Mouse (Mus musculus): ENCODE measurements around the gene Tulp3. TPM values are rescaled to one million over a fixed set of nuclear protein-coding genes. Genes with fewer than 3 reads are reported as not detected.

Tulp3 gene
- polyA plus RNA-seq, 2 experiments from 2014 or later: 2.0 to 2.4 TPM

DNA sequence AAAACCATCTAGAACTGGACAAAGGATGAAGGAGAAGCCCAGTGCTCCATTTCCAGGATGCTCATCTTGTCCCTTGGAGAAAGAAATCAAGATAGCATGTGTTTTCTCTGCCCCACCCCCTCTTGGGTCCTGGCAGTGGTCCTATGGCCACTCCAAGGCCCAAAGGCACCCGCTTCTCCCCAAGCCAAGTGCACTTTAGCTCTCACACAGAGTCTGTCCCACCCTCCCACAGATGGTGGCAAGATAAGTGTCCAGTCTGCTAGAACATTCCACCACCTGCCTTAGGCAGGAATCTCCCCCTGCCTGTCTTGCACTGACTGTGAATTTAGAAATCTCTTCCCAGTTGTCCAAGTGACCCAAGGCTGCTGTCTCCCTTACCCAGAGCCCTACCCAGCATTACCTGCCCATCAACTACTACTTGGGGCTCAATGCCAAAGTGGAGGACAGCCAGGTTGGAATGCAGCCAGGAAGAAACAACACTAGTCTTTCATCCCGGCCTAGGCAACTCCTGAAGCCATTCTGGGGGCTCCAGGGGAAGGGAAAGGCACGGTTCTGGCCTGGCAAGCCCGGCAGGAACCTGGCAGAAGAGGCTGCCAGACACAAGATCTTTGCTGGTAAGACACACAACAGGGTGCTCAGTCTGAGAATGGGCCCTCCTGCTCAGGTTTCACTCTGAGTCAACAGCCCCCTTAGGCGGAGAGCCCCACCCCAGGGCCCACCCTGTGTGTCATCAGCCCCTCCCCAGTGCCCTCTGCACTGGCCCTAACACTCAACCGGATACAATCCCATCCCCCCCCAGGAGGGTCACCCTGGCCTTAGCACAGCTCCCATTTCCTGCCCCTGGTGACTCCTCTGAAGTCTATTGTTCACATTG is 59.5 kb downstream of the Tulp3 start:
- no peak for ATAC-seq

GRCm38 (mm10) chr6:128291284-128291683 is 64.4 kb downstream of the Tulp3 start:
- no peak for ATAC-seq

DNA sequence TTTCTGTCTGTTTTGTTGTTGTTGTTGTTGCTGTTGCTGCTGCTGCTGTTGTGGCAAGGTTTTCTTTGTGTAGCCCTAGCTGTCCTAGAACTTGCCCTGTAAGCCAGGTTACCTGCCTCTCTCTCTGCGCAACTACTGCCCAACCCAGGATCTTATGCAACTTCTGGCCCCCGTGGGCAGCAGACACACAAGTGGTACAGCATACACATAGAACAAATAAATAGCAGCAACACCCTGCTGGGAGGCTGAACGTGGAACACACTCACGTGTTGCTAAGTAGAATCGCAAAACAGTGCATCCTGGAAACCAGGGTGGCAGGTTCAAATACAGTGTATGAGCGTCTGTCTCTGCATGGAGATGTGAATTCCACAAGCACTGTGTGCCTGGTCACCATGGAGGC is 67.0 kb downstream of the Tulp3 start:
- no peak for ATAC-seq

GRCm38 (mm10) chr6:128285792-128286430 is 69.7 kb downstream of the Tulp3 start:
- ATAC-seq: no peak

GRCm38 (mm10) chr6:128282126-128282525 is 73.5 kb downstream of the Tulp3 start:
- no peak for ATAC-seq

DNA sequence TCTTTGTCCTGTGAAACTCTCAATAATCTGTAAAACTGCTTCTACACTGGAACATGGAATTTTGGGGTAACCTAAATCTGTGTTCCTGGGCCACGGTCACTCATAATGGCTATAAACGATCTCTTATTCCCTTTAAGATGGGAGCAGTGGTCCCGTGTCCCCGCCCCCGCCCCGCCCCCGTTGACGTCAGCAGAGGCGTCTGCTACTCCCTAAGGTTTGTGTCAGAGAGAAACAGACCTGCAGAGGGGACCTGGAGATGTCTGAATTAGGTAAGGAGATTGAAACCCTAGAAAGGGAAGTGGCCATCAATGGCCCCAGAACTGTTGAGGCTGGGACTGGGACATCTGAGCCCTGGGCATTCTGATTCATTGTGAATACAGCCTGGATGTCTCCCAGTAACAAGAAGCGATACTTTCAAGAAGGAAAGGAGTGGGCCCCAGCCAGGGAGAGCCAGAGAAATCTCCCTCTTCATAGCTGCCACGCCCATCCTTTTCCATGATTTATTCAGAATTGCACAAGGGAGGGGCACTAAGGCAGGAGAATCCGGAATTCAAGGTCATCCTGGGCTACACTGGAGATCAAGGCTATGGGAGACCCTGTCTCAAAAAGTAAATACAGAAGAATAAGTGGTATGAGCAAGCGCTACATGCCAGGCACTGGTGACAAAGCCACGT is 75.0 kb downstream of the Tulp3 start:
- no peak for ATAC-seq

- ATAC-seq: no peak
Measured at GRCm38 (mm10) chr6:128279608-128280007, 76.0 kb downstream of the Tulp3 start.

DNA sequence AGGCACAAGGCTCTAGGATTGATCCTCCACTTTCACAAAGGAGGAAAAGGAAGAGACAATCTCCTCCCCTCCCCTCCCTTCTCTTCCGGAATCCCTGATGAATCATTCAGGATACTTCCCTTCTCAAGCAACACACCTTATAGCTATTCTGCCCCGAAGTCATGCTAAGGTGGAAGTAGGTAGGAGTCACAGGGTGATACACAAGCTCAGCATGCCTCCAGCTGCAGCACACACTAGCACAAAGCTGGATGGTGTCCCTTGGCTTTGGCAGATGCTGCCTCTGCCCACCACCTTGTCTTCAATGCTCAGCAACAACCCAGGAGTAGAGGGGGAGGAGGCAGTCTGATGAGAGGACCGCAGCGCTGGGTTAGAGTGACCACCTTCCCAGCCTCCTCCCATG is 76.6 kb downstream of the Tulp3 start:
- ATAC-seq: no peak

DNA sequence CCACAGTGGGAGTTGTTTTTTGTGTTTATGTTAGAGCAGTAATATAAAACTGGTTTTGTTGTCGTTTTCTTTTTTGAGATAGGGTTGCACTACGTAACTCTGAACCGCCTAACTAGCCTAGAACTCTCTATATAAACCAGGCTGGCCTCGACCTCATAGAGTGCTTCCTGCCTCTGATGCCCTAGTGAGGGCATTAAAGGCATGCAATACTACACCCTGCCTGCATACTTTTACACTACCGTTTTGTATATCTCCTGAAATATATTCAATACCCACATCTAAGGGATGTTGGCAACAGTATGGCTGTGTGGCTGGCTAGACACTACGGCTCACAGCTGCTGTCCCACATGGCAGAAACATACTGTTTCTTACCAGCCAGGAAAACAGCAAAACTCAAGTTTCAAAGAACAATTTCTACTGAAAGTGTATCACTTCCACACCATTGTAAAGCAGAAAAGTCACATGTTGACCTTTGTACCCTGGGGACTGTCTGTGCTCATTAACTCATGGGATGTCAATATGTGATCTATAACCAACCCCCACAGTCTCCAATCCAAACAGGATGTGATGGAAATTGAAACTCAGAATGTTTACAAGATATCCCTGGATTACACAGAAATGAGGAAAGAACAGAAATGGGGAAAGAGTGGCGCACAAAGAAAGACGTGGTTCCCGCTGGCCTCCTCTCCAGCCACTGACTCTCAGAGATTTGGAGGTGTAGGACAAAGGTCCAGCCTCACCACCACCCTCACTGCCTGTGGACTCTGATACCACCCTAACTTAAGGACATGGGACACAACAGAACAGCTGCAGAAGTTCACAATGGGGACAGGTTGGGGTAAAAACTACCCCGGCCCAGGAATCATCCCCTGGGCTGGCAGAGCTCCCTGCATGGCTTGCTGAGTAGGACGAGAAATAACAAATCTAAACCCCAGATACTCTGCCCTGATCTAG is 78.2 kb downstream of the Tulp3 start:
- ATAC-seq: no peak

- no peak for ATAC-seq
Measured at GRCm38 (mm10) chr6:128276349-128276748, 79.3 kb downstream of the Tulp3 start.

GRCm38 (mm10) chr6:128275506-128276064 is 80.1 kb downstream of the Tulp3 start:
- ATAC-seq: no peak

GRCm38 (mm10) chr6:128273507-128273906 is 82.1 kb downstream of the Tulp3 start:
- no peak for ATAC-seq

- no peak for ATAC-seq
Measured at GRCm38 (mm10) chr6:128272754-128273153, 82.9 kb downstream of the Tulp3 start.

Other genes starting within 250 kb of the Tulp3 start
- gene Tspan9, start 212.3 kb downstream of the Tulp3 start, polyA plus RNA-seq (2017; shearing (Covaris generic)): under 1 TPM; 0.41 to 0.44 TPM
- gene Tead4, start 55.0 kb downstream of the Tulp3 start, polyA plus RNA-seq (2017; shearing (Covaris generic)): not detected
- 100 to 1,000 TPM in 1 of 2 experiments, 10 to 100 TPM in 1; 81.8 to 115 TPM for gene Rhno1, start 7.1 kb upstream of the Tulp3 start, polyA plus RNA-seq (2017; shearing (Covaris generic))
- 1 to 10 TPM; 1.5 to 1.9 TPM for gene Foxm1, start 7.1 kb upstream of the Tulp3 start, polyA plus RNA-seq (2017; shearing (Covaris generic))
- gene Tex52, start 19.6 kb upstream of the Tulp3 start, polyA plus RNA-seq (2017; shearing (Covaris generic)): not detected
- not detected for gene Gm44596, start 19.7 kb upstream of the Tulp3 start, polyA plus RNA-seq (2017; shearing (Covaris generic))
- 1 to 10 TPM; 1.5 to 2.2 TPM for gene Nrip2, start 43.4 kb upstream of the Tulp3 start, polyA plus RNA-seq (2017; shearing (Covaris generic))
- 10 to 100 TPM; 24.5 to 37.1 TPM for gene Itfg2, start 69.1 kb upstream of the Tulp3 start, polyA plus RNA-seq (2017; shearing (Covaris generic))
- gene Fkbp4, start 82.8 kb upstream of the Tulp3 start, polyA plus RNA-seq (2017; shearing (Covaris generic)): 10 to 100 TPM; 70.3 to 74.6 TPM
- under 1 TPM in 1 of 2 experiments, not detected in 1; 0.27 TPM for gene Pzp, start 170.9 kb upstream of the Tulp3 start, polyA plus RNA-seq (2017; shearing (Covaris generic))
- not detected for gene A2ml1, start 225.8 kb upstream of the Tulp3 start, polyA plus RNA-seq (2017; shearing (Covaris generic))

Data from CD4-positive, CD25-positive, alpha-beta regulatory T cell, adult 4 months (primary cell).